Mouse (Mus musculus): ENCODE data around the gene Per1. TPM values are rescaled to one million over a fixed set of nuclear protein-coding genes. Genes with fewer than 3 reads are reported as not detected.
A peak's percentile ranks its signal among the peaks of the same experiment; 100 is the strongest.

The Per1 gene
- polyA plus RNA-seq, 1 experiment from 2014 or later: 10.5 TPM

- Histone ChIP-seq H3K4me2 (replicated peaks; ENCODE audit: low read depth, low read length) (no peak overlapping the region), H3K9me3 (ENCODE audit: control insufficient read depth, low read depth, low read length) (no peaks in the 10 kb centered on the region), H3K4me1 (ENCODE audit: control insufficient read depth, insufficient read depth, low read length) (peaks cover 18% of the 10 kb centered on the region), H3K9ac (replicated peaks; ENCODE audit: low read depth, low read length) (no peak overlapping the region), H3K27ac (ENCODE audit: low read length) (peak overlapping the region; percentile 96; the same call in 1 of the 2 replicates), H3K27me3 (ENCODE audit: control insufficient read depth, insufficient read depth, low read length) (no peaks in the 10 kb centered on the region), H3K36me3 (ENCODE audit: control insufficient read depth, insufficient read depth, low read length) (no peaks in the 10 kb centered on the region), H3K4me3 (ENCODE audit: low read depth, low read length) (no peak overlapping the region)
- no peak for ATAC-seq (ENCODE audit: insufficient number of reproducible peaks, insufficient read depth, low FRiP score, low read depth)
- 33% methylated on average over 2 of the region's 2 CpGs for WGBS
Measured at GRCm38 (mm10) chr11:69074776-69075069, 20.3 kb upstream of the Per1 start.

GRCm38 (mm10) chr11:69075764-69076479, 19.1 kb upstream of the Per1 start:
- Histone ChIP-seq H3K4me1 (ENCODE audit: control insufficient read depth, insufficient read depth, low read length) (peaks cover 15% of the 10 kb centered on the region), H3K4me2 (replicated peaks; ENCODE audit: low read depth, low read length) (no peak overlapping the region), H3K9ac (replicated peaks; ENCODE audit: low read depth, low read length) (no peak overlapping the region), H3K27me3 (ENCODE audit: control insufficient read depth, insufficient read depth, low read length) (no peaks in the 10 kb centered on the region), H3K27ac (ENCODE audit: low read length) (no peak overlapping the region), H3K9me3 (ENCODE audit: control insufficient read depth, low read depth, low read length) (no peaks in the 10 kb centered on the region), H3K4me3 (ENCODE audit: low read depth, low read length) (no peak overlapping the region), H3K36me3 (ENCODE audit: control insufficient read depth, insufficient read depth, low read length) (no peaks in the 10 kb centered on the region)
- WGBS: 51% methylated on average over 8 of the region's 9 CpGs
- ATAC-seq (ENCODE audit: insufficient number of reproducible peaks, insufficient read depth, low FRiP score, low read depth): no peak

- WGBS: 69% methylated on average over 5 of the region's 5 CpGs
- Histone ChIP-seq H3K9ac (replicated peaks; ENCODE audit: low read depth, low read length) (no peak overlapping the region), H3K4me1 (ENCODE audit: control insufficient read depth, insufficient read depth, low read length) (peaks cover 9% of the 10 kb centered on the region; the same call in 1 of the 2 replicates), H3K27ac (ENCODE audit: low read length) (no peak overlapping the region), H3K9me3 (ENCODE audit: control insufficient read depth, low read depth, low read length) (no peaks in the 10 kb centered on the region), H3K36me3 (ENCODE audit: control insufficient read depth, insufficient read depth, low read length) (no peaks in the 10 kb centered on the region), H3K4me2 (replicated peaks; ENCODE audit: low read depth, low read length) (no peak overlapping the region), H3K4me3 (ENCODE audit: low read depth, low read length) (no peak overlapping the region), H3K27me3 (ENCODE audit: control insufficient read depth, insufficient read depth, low read length) (no peaks in the 10 kb centered on the region)
- ATAC-seq (ENCODE audit: insufficient number of reproducible peaks, insufficient read depth, low FRiP score, low read depth): no peak
Measured at GRCm38 (mm10) chr11:69076572-69076971, 18.4 kb upstream of the Per1 start.

GRCm38 (mm10) chr11:69077316-69077715, 17.7 kb upstream of the Per1 start:
- Histone ChIP-seq H3K27ac (ENCODE audit: low read length) (no peak overlapping the region), H3K9ac (replicated peaks; ENCODE audit: low read depth, low read length) (no peak overlapping the region), H3K4me2 (replicated peaks; ENCODE audit: low read depth, low read length) (no peak overlapping the region), H3K9me3 (ENCODE audit: control insufficient read depth, low read depth, low read length) (no peaks in the 10 kb centered on the region), H3K36me3 (ENCODE audit: control insufficient read depth, insufficient read depth, low read length) (no peaks in the 10 kb centered on the region), H3K27me3 (ENCODE audit: control insufficient read depth, insufficient read depth, low read length) (no peaks in the 10 kb centered on the region), H3K4me3 (ENCODE audit: low read depth, low read length) (no peak overlapping the region), H3K4me1 (ENCODE audit: control insufficient read depth, insufficient read depth, low read length) (peaks cover 7% of the 10 kb centered on the region; the same call in 1 of the 2 replicates)
- no peak for ATAC-seq (ENCODE audit: insufficient number of reproducible peaks, insufficient read depth, low FRiP score, low read depth)
- WGBS: 77% methylated on average over 9 of the region's 9 CpGs

- H3K27me3 ChIP-seq (ENCODE audit: control insufficient read depth, insufficient read depth, low read length): no peaks in the 10 kb centered on the region
- no peaks in the 10 kb centered on the region for H3K36me3 ChIP-seq (ENCODE audit: control insufficient read depth, insufficient read depth, low read length)
- no peaks in the 10 kb centered on the region for H3K9me3 ChIP-seq (ENCODE audit: control insufficient read depth, low read depth, low read length)
- H3K27ac ChIP-seq (ENCODE audit: low read length): no peak overlapping the region
- H3K9ac ChIP-seq (replicated peaks; ENCODE audit: low read depth, low read length): no peak overlapping the region
- no peak for ATAC-seq (ENCODE audit: insufficient number of reproducible peaks, insufficient read depth, low FRiP score, low read depth)
- 73% methylated on average over 6 of the region's 6 CpGs for WGBS
- no peak overlapping the region for H3K4me3 ChIP-seq (ENCODE audit: low read depth, low read length)
- H3K4me2 ChIP-seq (replicated peaks; ENCODE audit: low read depth, low read length): no peak overlapping the region
- peaks cover 4% of the 10 kb centered on the region; the same call in 1 of the 2 replicates for H3K4me1 ChIP-seq (ENCODE audit: control insufficient read depth, insufficient read depth, low read length)
Measured at GRCm38 (mm10) chr11:69078041-69078440, 17.0 kb upstream of the Per1 start.

GRCm38 (mm10) chr11:69078805-69079438, 16.1 kb upstream of the Per1 start:
- H3K9ac ChIP-seq (replicated peaks; ENCODE audit: low read depth, low read length): no peak overlapping the region
- no peak overlapping the region for H3K4me2 ChIP-seq (replicated peaks; ENCODE audit: low read depth, low read length)
- no peak for ATAC-seq (ENCODE audit: insufficient number of reproducible peaks, insufficient read depth, low FRiP score, low read depth)
- H3K27me3 ChIP-seq (ENCODE audit: control insufficient read depth, insufficient read depth, low read length): no peaks in the 10 kb centered on the region
- no peaks in the 10 kb centered on the region for H3K36me3 ChIP-seq (ENCODE audit: control insufficient read depth, insufficient read depth, low read length)
- H3K9me3 ChIP-seq (ENCODE audit: control insufficient read depth, low read depth, low read length): no peaks in the 10 kb centered on the region
- H3K27ac ChIP-seq (ENCODE audit: low read length): no peak overlapping the region
- WGBS: 72% methylated on average over 5 of the region's 5 CpGs
- no peak overlapping the region for H3K4me3 ChIP-seq (ENCODE audit: low read depth, low read length)
- H3K4me1 ChIP-seq (ENCODE audit: control insufficient read depth, insufficient read depth, low read length): peaks cover 4% of the 10 kb centered on the region; the same call in 1 of the 2 replicates

GRCm38 (mm10) chr11:69080102-69080854, 14.7 kb upstream of the Per1 start:
- Histone ChIP-seq H3K9ac (replicated peaks; ENCODE audit: low read depth, low read length) (no peak overlapping the region), H3K36me3 (ENCODE audit: control insufficient read depth, insufficient read depth, low read length) (no peaks in the 10 kb centered on the region), H3K27ac (ENCODE audit: low read length) (no peak overlapping the region), H3K9me3 (ENCODE audit: control insufficient read depth, low read depth, low read length) (no peaks in the 10 kb centered on the region), H3K27me3 (ENCODE audit: control insufficient read depth, insufficient read depth, low read length) (no peaks in the 10 kb centered on the region), H3K4me1 (ENCODE audit: control insufficient read depth, insufficient read depth, low read length) (no peaks in the 10 kb centered on the region), H3K4me3 (ENCODE audit: low read depth, low read length) (no peak overlapping the region), H3K4me2 (replicated peaks; ENCODE audit: low read depth, low read length) (no peak overlapping the region)
- WGBS: 77% methylated on average over 15 of the region's 15 CpGs
- no peak for ATAC-seq (ENCODE audit: insufficient number of reproducible peaks, insufficient read depth, low FRiP score, low read depth)

GRCm38 (mm10) chr11:69080855-69081222, 14.2 kb upstream of the Per1 start:
- H3K9me3 ChIP-seq (ENCODE audit: control insufficient read depth, low read depth, low read length): no peaks in the 10 kb centered on the region
- no peak overlapping the region for H3K4me3 ChIP-seq (ENCODE audit: low read depth, low read length)
- ATAC-seq (ENCODE audit: insufficient number of reproducible peaks, insufficient read depth, low FRiP score, low read depth): no peak
- WGBS: 86% methylated on average over 8 of the region's 8 CpGs
- H3K9ac ChIP-seq (replicated peaks; ENCODE audit: low read depth, low read length): no peak overlapping the region
- H3K36me3 ChIP-seq (ENCODE audit: control insufficient read depth, insufficient read depth, low read length): no peaks in the 10 kb centered on the region
- no peaks in the 10 kb centered on the region for H3K27me3 ChIP-seq (ENCODE audit: control insufficient read depth, insufficient read depth, low read length)
- H3K4me2 ChIP-seq (replicated peaks; ENCODE audit: low read depth, low read length): no peak overlapping the region
- no peak overlapping the region for H3K27ac ChIP-seq (ENCODE audit: low read length)
- H3K4me1 ChIP-seq (ENCODE audit: control insufficient read depth, insufficient read depth, low read length): no peaks in the 10 kb centered on the region
